Mouse (Mus musculus) heart, postnatal 4 days (tissue): ENCODE data around the gene Pafah2. TPM values are rescaled to one million over a fixed set of nuclear protein-coding genes. Genes with fewer than 3 reads are reported as not detected.
A peak's percentile ranks its signal among the peaks of the same experiment; 100 is the strongest.
"Not testable (repeated sequence)": the region's sequence is repeated elsewhere in the genome, so short reads cannot be mapped to it uniquely, and the experiment has no call there.

Experiments used
- DNase-seq: peaks from one replicate; pipeline ENCODE4 v3.0.0; 2021
- total RNA-seq, 2 experiments: library from RNA; stranded (reverse); gene quantifications; 2 replicates each; pipeline ENCODE4 v1.2.3; 2021

The Pafah2 gene
- total RNA-seq, 2 experiments from 2014 or later = 8.6 to 8.9 TPM

DNA sequence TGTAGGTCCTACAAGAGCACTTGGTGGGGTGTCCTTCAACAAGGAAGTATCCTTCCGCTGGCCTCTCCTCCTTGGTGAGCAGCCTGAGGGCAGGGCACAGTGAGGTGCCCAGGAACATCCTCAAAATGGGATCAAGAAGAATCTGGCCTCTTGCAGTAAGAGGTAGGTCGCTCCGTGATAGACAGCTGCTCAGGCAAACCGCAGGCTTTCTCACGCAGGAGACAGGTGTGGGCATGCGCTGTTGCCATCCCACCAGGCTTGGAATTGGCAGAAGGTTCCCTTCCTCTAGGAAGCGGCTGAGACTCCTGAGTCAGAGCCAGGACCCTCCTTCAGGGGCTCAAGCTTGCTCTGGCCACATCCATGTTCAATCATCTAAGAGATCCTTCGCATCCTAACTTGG, 22.8 kb upstream of the Pafah2 start:
- DNase-seq = no peak

DNA sequence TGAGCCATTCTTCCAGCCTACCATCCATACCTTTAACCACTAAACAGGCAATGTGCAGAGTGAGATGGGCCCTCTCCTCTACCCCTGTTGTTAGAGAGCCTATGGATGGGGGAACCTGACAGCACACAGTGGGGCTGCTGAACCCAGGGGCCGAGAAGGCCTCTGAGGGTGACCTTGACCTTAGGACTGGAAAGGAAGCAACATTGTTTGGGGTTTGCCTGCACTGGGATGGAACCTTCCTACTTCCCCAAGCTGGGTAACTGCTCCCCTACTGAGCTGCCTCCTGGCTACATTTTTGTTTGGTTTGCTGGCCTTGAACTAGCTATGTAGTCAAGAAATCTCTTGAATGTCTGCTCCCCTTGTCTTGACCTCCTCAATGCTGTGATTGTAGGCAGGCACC, 21.8 kb upstream of the Pafah2 start:
- DNase-seq = no peak

DNA sequence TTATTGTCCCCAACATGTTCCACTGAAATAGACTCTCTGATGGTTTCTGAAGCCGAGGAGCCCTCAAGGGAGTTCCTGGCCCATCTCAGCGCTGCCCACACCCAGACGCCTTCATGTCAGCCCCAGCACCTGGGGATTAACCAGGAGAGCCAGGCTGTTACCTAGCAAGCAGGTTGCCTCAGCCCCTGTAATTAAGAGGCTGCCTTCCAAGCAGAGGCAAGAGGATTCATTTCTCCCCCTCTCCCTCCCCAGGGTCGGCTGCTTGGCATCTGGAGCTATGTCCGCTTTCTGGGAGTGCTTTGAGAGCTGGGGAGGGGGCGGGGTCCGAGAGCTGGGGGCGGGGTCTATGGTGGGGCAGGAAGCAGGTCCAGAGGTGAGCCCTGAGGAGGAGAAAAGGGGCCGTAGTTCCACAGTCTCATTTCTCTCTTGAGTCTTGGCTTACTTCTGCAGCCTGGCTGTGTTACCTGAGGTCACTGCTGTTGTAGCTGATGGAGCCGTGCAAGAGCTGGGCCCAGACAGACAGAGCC, 18.0 kb upstream of the Pafah2 start:
- no peak for DNase-seq

DNA sequence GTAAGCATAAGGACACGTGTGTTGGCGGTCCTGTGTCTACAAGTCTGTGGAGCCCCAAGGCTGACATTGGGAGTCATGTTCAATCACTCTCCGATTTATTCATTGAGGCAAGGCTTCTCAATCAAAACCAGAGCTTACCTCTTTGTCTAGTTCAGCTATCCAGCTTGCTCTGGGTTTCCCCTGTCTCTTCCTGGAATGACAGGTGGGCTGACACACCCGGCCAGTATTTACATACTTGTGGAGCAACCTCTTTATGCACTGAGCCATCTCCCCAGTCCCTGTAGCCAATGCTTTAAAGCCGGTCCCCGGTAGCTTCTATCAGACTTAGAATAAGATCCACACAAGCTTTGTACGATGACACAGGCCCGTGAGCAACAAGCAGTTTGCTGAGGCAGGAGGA, 16.6 kb upstream of the Pafah2 start:
- no peak for DNase-seq

DNA sequence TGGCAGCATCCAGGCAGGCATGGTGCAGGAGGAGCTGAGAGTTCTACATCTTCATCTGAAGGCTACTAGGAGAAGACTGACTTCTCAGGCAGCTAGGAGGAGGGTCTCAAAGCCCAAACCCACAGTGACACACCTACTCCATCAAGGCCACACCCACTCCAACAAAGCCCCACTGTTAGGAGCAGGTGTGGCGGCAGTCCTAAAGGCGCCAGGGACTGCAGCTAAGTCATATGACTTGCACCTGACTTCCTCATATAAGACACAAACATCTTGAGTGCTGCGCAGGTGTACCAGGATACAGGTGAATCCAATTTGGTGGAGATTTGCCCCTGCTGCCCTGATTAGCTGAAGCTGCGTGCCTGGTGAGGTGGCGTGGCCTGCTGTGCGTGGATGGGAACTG, 12.4 kb upstream of the Pafah2 start, which contains the start of gene Extl1:
Extl1 (minus strand) TSS at position 101 of the 400 bp plus-strand sequence.
- not testable (repeated sequence) for DNase-seq

DNA sequence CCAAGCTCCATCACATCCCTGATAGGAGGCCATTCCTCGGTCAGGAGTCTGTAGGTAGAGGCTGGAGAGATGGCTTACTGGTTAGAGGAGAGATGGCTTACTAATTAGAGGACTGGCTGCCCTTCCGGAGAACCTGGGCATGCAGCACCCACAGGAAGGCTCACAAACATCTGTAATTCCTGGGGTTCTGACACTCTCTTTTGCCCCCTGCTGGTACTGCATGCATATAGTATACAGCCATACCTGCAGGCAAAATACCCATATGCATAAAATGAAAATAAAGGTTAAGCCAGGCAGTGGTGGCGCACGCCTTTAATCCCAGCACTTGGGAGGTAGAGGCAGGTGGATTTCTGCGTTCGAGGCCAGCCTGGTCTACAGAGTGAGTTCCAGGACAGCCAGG, 8.9 kb upstream of the Pafah2 start:
- no peak for DNase-seq

DNA sequence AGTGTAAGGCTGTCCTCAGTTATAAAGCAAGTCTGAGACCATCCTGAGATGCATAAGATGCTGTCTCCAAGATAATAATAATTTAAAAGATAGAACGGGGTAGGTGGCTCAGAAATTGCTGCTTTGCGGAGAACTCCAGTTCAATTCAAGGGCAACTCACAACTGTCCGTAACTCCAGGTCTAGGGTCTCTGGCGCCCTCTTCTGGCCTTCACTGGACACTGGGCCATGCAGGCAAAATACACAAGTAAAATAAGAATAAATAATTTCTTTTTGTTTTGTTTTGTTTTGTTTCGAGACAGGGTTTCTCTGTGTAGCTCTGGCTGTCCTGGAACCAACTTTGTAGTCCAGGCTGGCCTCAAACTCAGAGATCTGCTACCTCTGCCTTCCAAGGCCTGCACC, 7.7 kb upstream of the Pafah2 start:
- peak; percentile 83 for DNase-seq

DNA sequence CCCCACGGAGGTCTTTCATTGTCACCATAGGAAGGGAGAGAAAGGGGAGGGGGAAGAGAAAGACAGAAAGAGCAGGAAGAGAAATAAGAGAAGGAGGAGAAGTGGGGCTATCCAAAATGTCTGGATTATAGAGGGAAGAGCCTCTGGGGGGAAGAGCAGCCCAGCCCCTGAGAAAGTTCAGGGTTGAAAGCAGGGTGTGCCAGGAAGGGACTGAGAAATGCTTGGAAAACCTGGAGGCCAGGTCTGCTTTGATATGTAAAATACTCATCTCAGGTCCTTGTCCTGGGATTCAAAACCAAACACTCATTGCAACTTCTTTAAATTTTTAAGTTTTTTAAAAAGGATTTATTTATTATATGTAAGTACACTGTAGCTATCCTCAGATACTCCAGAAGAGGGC, 4.5 kb upstream of the Pafah2 start:
- no peak for DNase-seq

DNA sequence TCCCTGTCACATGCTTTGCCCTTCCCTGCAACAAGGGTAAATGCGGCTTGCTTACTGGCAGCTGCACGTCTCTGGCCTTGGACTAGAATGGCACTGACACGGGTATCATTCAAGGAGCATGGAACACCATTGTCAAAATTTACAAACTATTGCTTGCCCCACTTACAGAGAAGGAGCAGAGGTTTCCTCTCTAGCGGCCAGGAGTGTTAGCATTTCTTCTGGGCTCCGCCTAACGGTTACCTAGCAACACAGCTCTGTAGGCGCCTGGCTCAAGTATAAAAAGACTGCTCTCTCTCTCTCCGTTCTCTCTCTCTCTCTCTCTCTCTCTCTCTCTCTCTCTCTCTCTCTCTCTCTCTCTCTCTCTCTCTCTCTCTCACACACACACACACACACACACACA, 3.5 kb upstream of the Pafah2 start:
- DNase-seq = no peak

DNA sequence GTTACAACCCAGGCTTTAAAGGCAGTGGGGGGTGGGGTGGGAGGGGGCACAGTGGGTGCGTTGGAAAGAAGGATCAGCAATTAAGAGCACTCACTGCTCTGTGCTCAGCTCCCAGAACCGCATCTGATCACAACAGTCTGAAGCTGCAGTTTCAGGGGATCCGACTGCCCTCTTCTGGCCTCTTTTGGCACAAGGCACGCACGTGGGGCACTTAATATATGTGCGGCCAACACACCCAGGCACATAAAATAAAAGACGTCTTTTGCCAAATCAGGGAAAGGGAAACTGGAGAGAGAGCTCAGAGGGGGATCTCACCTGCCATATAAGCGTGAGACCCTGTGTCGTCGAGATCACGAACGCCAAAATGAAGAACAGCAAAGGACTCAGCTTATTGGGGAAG, 3.1 kb upstream of the Pafah2 start:
- no peak for DNase-seq

DNA sequence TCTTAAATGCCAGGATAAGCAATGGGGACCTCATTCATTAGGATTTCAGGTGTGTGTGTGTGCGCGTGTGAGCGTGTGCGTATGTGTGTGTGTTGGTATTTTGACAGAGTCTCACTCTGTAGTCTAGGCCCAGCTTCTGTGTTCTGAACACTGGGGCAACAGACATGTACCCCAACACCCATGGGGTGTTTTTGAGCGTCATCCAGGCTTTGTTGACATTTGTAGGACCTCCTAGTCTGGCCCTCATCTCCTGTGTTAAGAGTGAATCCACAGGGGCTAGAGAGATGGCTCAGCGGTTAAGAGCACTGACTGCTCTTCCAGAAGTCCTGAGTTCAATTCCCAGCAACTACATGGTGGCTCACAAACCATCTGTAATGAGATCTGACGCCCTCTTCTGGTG, 978 bp upstream of the Pafah2 start:
- DNase-seq = no peak

DNA sequence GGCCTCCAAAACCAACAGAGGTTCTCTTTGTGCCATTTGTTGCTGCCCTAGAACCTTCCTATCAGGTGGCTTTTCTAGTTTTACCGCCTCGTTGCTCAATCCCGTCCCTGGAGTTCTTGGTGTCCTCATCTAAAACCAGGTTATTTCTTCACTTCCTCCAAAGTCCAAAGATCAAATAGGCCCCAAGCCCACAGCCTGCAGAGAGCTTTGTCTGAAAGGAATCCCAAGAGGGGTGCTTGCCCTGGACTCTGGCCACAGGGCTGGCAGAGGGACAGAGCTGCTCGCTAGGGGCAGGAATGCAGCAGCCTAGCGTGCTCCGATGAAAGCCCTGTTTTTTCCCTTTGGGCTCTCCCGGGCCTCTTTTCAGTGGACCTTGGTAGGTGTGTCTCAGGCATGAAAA, 1.0 kb downstream of the Pafah2 start:
- DNase-seq = peak; percentile 80

DNA sequence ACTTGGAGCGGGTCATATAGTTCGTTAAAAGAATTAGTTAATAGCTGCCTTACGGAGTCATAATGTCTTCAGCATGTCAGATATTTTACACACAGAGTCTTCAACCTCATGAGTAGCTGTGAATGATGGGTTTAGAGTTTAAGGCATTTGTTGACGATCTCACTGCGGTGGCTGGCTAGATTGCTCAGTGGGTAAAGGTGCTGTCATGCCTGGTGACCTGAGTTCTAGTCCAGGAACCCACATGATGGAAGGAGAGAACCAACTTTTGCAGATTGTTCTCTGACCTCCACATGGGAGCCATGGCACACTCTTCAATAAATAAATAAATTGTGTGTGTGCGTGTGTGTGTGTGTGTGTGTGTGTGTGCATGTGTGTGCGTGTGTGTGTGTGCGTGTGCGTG, 1.6 kb downstream of the Pafah2 start:
- no peak for DNase-seq

DNA sequence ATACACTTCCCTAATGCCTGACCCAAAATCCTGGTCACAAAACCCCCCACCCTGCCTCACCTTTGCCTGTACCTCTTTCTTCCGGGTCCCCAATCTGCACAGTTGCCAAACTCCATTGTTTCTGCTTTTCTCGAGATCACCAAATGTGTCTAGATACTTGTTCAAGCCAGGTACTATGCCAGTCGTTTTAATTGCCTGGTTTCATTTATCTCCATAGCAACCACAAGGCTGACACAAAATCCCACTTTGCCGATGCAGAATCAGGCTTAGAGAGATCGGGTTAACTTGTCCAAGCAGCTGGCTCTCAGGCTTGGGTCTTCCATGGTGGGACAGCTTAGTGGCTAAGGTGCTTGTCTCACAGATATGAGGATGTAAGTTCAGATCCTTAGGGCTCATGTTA, 4.1 kb downstream of the Pafah2 start:
- DNase-seq = no peak

DNA sequence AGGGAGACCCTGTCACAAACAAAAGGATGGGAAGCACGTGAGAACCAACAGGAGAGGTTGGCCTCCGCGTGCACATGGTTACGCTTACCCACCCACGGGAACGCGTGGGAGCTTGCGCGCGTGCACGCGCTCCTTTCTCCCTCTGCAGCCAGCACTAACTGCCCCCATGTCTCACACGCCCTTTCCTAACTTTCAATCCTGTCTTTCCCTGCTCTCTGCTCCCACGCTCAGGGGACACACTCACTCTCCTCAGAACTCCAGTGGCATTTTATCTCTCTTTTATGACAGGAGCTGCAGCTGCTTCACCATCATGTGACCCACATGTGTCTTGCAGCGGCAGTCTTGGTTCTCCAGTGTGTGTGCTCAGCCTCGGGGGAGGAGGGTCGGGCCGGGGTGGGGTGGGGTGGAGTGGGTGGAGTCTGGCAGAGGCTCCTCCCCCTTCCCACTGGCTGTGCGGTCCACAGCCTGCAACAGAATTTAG, 5.1 kb downstream of the Pafah2 start:
- DNase-seq = peak; percentile 67

DNA sequence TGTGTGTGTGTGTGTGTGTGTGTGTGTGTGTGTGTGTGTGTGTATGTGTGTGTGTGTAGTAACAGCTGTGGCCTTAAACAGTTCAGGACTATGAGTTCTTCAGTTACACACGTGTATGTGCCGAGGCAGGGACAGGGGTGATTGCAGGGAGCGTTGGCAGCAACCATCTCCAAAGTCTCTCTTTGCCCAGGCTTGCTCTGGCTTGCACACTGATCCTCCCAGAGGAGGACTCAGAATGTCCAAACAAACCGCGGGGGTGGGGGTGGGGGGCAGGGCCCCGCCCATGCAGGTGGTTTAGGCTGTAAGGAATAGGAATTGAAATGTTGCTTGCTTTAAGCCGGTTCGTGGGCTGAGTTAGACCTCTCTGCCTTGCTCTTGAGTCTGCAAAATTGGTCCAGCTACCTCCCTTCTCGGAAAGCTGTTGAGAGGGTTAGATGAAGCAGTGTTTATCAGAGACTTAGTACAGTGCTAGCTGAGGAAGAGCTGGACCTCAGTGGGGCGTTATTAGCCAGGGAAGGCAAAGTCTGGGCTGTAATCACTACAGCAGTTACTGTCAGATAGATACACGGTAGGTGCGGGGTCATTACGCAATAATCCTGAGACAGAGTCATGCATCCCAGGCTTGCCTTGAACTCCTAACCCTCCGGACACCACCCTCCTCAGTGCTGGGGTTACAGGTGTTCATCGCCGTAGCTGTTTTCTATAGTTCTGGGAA, 5.9 kb downstream of the Pafah2 start:
- DNase-seq = no peak

DNA sequence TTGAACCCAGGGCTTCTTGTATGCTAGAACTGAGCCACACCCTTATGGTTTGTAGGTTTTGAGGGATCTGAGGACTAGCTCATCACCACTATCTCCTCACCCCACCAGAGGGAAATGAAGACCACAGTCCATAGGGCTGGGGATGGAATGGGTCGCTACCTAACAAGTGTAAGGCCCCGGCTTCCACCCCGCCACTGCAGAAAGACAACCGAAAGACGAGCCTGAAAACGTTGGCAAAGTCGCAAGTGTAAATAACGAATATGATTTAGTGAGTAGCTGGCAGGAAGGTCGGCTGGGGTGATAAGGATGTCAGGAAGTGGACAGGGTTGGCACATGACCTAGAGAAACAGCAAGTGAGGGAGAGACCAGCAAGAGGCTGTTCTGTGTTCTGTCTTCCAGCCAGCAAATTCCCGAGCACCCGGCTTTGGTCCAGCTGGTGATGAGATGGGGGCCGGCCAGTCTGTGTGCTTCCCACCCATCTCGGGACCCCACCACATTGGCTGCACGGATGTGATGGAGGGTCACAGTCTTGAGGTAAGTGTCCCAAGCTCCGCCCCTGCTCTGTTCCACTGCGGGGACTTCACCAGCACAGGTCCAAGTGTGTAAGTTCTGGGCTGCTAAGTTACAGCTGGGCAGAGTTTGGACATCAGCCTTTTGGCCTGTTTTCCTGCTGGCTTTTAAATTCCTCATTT, 6.6 kb downstream of the Pafah2 start:
- DNase-seq = peak; percentile 75

DNA sequence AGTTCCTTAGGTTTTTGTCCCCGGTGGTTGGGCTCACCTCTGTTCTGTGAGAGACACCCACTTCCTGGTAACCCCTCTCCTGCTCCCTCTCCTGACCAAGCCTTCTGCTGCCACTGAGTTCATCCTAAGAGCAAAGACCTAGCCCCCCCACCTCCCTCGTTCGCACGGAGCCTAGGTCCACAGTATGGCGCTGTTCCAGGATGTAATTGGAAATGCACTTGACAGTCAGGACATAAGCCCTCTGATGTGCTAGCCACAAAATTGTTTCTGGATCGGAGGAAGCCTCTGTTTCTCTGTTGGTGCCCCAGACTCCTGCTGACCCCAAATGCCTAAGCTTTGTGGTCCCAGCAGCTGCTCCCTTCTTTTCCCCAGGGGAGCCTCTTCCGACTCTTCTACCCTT, 7.6 kb downstream of the Pafah2 start:
- DNase-seq = no peak

DNA sequence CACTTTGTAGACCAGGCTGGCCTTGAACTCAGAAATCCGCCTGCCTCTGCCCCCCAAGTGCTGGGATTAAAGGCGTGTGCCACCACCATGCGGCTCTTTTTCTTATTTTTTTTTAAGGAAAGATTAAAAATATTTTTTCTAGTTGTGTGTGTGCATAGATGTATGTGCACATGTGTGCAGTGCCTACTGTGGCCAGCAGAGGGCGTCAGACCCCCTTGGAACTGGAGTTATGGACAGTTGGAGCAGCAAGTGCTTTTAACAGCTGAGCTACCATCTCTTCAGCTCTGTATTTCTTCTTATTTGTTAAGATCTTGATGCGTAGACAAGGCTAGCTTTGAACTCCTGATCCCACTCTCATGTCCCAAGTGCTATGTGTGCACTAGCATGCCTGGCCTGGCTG, 13.2 kb downstream of the Pafah2 start:
- peak; percentile 33 for DNase-seq

DNA sequence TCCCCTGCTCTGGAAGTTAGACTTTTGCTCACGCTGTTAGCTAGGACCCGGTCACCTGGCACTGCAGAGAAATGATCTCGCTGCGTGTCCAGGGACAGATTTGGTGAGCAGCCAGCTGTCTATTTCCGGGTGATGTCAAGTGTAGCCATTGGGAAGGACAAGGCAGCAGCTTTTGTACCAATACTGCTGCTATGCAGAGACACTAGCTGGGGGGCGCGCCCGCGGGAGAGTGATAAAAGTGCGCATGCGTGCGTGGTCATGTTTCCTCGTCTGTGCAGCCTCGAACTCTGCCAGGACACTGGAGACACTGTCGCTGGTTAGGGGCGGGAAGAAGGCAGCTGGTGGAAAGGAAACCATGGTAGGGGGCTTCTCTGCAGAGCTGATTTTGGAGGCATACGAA, 20.1 kb downstream of the Pafah2 start:
- peak; percentile 42 for DNase-seq

DNA sequence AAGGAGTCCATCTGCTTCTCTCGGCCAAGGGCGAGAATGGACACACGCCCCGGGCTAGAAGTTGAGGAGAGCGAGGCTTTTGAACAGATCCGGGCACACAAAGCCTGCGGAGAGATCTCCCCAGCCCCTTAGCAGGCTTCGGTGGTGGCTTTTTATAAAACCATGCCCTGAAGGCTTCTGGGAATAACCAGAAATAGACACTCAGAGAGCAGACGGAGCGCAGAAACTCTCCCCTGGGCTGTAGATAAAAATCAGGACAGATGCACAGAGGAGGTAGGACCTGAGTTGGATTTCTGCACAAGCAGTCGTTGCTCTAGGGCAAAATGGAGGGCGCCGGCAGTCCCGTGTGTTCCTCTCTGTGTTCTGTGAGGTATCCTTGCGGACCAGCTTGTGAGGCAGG, 20.5 kb downstream of the Pafah2 start:
- no peak for DNase-seq

DNA sequence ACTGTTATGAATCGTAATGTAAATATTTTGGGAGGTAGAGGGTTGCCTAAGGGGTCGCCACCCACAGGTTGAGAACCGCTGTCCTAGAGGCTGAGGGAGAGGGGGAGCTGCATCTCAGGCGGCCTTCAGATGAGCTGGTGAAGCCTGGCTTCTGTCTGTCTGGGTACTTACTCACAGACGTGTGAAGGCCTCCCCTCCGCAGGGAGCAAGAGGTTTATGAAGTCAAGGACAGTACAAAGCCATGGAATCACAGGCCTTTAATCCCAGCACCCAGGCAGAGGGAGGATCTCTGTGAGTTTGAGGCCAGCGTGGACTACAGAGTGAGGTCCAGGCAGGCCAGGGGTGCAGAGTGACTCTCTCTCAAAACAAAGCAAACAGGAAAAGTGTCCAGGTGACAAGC, 21.0 kb downstream of the Pafah2 start:
- no peak for DNase-seq

DNA sequence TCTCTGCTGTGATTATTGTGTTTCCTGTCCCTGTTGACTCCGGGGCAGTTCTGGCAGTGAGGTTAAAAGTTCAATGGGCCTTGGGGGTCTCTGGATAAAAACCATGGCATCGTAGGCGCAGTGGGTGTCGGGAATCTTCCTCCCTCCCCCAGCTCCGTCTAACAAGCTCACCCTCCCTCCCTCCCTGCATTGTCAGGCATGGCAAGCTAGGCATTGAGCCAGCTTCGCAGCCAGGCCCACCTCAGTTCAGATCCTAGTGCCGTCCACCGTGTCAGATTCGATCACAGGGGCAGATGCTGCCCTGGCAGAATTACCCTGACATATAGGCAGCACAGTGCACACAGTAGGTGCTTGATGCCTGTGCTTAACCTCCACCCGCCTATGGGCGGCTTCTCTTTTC, 25.9 kb downstream of the Pafah2 start:
- no peak for DNase-seq

DNA sequence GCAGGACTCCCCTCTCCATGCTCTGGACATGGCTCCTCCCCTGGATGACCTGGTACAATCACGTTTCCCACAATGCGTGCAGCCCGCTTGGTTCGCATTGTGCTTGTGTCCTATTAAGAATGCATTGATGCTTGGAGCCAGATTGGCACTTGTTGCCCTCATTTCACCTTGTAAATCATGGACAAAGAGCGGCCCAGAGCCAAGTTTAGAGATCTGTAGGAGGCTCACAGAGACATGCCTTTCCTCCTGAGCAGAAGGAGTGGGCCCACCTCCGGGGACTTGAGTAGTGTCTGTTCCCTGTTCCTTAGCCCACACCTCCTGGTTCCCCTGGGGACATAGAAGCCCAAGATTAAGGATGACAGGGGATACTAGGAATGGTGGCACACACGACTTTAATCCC, 27.8 kb downstream of the Pafah2 start:
- no peak for DNase-seq
